Mouse (Mus musculus): ENCODE results near the gene Ceacam15.

Ceacam15 gene

GRCm38 (mm10) chr7:16629598-16630296, 45.8 kb downstream of the Ceacam15 start:
- DNase-seq (ENCODE audit: low spot score in 2 of 2), result no peak

- peak; percentile 24 to 67 for DNase-seq (ENCODE audit: low spot score in 2 of 2)
These were observed 47.3 kb downstream of the Ceacam15 start for GRCm38 (mm10) chr7:16628096-16628771.

- no peak for DNase-seq (ENCODE audit: low spot score in 2 of 2)
These were observed 51.8 kb downstream of the Ceacam15 start for GRCm38 (mm10) chr7:16623687-16624086.

- no peak for DNase-seq (ENCODE audit: low spot score in 2 of 2)
These were observed 52.4 kb downstream of the Ceacam15 start for GRCm38 (mm10) chr7:16623131-16623530.
